Mouse (Mus musculus): Measurements from ENCODE around the gene Zbtb20. TPM values are rescaled to one million over a fixed set of nuclear protein-coding genes. Genes with fewer than 3 reads are reported as not detected.
A peak's percentile ranks its signal among the peaks of the same experiment; 100 is the strongest.

Gene Zbtb20
- 32.5 and 39.5 TPM in 2 replicates for polyA plus RNA-seq (2016; fragmentation: Nextera tagmentation; extraction: Ambion mirVana)

- Histone ChIP-seq H3K36me3 (no peaks in the 10 kb centered on the region), H3K4me1 (no peaks in the 10 kb centered on the region), H3K4me3 (peak within 1 kb of the TSS; percentile 73), H3K9me3 (no peaks in the 10 kb centered on the region), H3K27ac (peak within 1 kb of the TSS; percentile 96), H3K27me3 (ENCODE audit: insufficient read depth, poor library complexity, severe bottlenecking) (no peaks in the 10 kb centered on the region)
- DNase-seq (ENCODE audit: low spot score): no peak
- WGBS: 0% methylated on average over 8 of the region's 8 CpGs
These were observed at the start of gene Zbtb20 for GRCm38 (mm10) chr16:42875852-42875980. Zbtb20 (plus strand) TSS chr16:42875881.

- 73% methylated on average over 5 of the region's 5 CpGs for WGBS
These were observed 39.7 kb upstream of the Zbtb20 start for GRCm38 (mm10) chr16:42835940-42836339.

GRCm38 (mm10) chr16:42836404-42837120, 39.1 kb upstream of the Zbtb20 start:
- no peaks in the 10 kb centered on the region for H3K4me1 ChIP-seq
- DNase-seq (ENCODE audit: low spot score): no peak
- no peaks in the 10 kb centered on the region for H3K9me3 ChIP-seq
- WGBS: 61% methylated on average over 2 of the region's 2 CpGs
- H3K4me3 ChIP-seq: no peak overlapping the region
- no peaks in the 10 kb centered on the region for H3K27me3 ChIP-seq (ENCODE audit: insufficient read depth, poor library complexity, severe bottlenecking)
- H3K36me3 ChIP-seq: no peaks in the 10 kb centered on the region
- no peak overlapping the region for H3K27ac ChIP-seq

More at GRCm38 (mm10) chr16:42835940-42836339, 39.7 kb upstream of the Zbtb20 start:
- H3K4me1 ChIP-seq: no peaks in the 10 kb centered on the region
- no peak overlapping the region for H3K4me3 ChIP-seq
- H3K9me3 ChIP-seq: no peaks in the 10 kb centered on the region
- no peaks in the 10 kb centered on the region for H3K36me3 ChIP-seq
- H3K27me3 ChIP-seq (ENCODE audit: insufficient read depth, poor library complexity, severe bottlenecking): no peaks in the 10 kb centered on the region
- H3K27ac ChIP-seq: no peak overlapping the region
- no peak for DNase-seq (ENCODE audit: low spot score)

DNA sequence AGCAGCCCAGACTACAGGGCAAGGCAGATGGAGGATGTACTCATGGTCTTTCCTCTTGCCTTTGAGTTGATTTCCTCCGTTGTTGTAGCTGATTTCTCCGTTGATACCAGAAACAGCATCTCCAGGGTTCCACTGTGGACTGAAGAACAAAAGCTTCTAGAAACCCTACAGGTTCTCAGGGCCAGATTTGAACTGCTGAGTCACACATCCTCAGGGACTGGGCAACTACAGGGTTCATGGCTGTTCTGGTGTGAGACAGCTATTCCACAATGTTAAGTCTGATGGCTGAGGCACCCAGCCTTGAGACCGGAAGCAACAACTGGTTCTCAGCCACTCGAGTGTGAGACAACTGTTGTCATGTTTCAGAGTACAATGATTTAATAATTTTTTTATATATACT, 37.5 kb upstream of the Zbtb20 start:
- Histone ChIP-seq H3K36me3 (no peaks in the 10 kb centered on the region), H3K4me3 (no peak overlapping the region), H3K27ac (no peak overlapping the region), H3K4me1 (no peaks in the 10 kb centered on the region), H3K9me3 (no peaks in the 10 kb centered on the region), H3K27me3 (ENCODE audit: insufficient read depth, poor library complexity, severe bottlenecking) (no peaks in the 10 kb centered on the region)
- 82% methylated on average over 4 of the region's 4 CpGs for WGBS
- DNase-seq (ENCODE audit: low spot score): no peak

- no peaks in the 10 kb centered on the region for H3K4me1 ChIP-seq
- no peaks in the 10 kb centered on the region for H3K9me3 ChIP-seq
- H3K27me3 ChIP-seq (ENCODE audit: insufficient read depth, poor library complexity, severe bottlenecking): no peaks in the 10 kb centered on the region
- 78% methylated on average over 3 of the region's 3 CpGs for WGBS
- H3K4me3 ChIP-seq: no peak overlapping the region
- no peak overlapping the region for H3K27ac ChIP-seq
- H3K36me3 ChIP-seq: no peaks in the 10 kb centered on the region
- no peak for DNase-seq (ENCODE audit: low spot score)
These were observed 18.0 kb upstream of the Zbtb20 start for GRCm38 (mm10) chr16:42857564-42858183.

GRCm38 (mm10) chr16:42859251-42859650, 16.4 kb upstream of the Zbtb20 start:
- H3K9me3 ChIP-seq: no peaks in the 10 kb centered on the region
- no peak for DNase-seq (ENCODE audit: low spot score)
- no peaks in the 10 kb centered on the region for H3K27me3 ChIP-seq (ENCODE audit: insufficient read depth, poor library complexity, severe bottlenecking)
- no peak overlapping the region for H3K4me3 ChIP-seq
- H3K4me1 ChIP-seq: no peaks in the 10 kb centered on the region
- H3K27ac ChIP-seq: no peak overlapping the region
- H3K36me3 ChIP-seq: no peaks in the 10 kb centered on the region
- WGBS: 68% methylated on average over 4 of the region's 4 CpGs

- no peak for DNase-seq (ENCODE audit: low spot score)
- no peaks in the 10 kb centered on the region for H3K36me3 ChIP-seq
- H3K27ac ChIP-seq: no peak overlapping the region
- no peaks in the 10 kb centered on the region for H3K4me1 ChIP-seq
- 81% methylated on average over 2 of the region's 2 CpGs for WGBS
- H3K4me3 ChIP-seq: no peak overlapping the region
- H3K27me3 ChIP-seq (ENCODE audit: insufficient read depth, poor library complexity, severe bottlenecking): no peaks in the 10 kb centered on the region
- H3K9me3 ChIP-seq: no peaks in the 10 kb centered on the region
These were observed 12.4 kb upstream of the Zbtb20 start for GRCm38 (mm10) chr16:42863231-42863630.

- WGBS: 41% methylated on average over 1 of the region's 1 CpGs
- Histone ChIP-seq H3K27me3 (ENCODE audit: insufficient read depth, poor library complexity, severe bottlenecking) (no peaks in the 10 kb centered on the region), H3K27ac (no peak overlapping the region), H3K36me3 (no peaks in the 10 kb centered on the region), H3K4me1 (no peaks in the 10 kb centered on the region), H3K9me3 (no peaks in the 10 kb centered on the region), H3K4me3 (no peak overlapping the region)
- no peak for DNase-seq (ENCODE audit: low spot score)
These were observed 9.6 kb upstream of the Zbtb20 start for GRCm38 (mm10) chr16:42866061-42866460.

GRCm38 (mm10) chr16:42872101-42872500, 3.6 kb upstream of the Zbtb20 start:
- Histone ChIP-seq H3K4me1 (no peaks in the 10 kb centered on the region), H3K27me3 (ENCODE audit: insufficient read depth, poor library complexity, severe bottlenecking) (no peaks in the 10 kb centered on the region), H3K27ac (no peak overlapping the region), H3K9me3 (no peaks in the 10 kb centered on the region), H3K4me3 (no peak overlapping the region), H3K36me3 (no peaks in the 10 kb centered on the region)
- no peak for DNase-seq (ENCODE audit: low spot score)
- WGBS: 89% methylated on average over 5 of the region's 5 CpGs

GRCm38 (mm10) chr16:42873942-42874341, 1.7 kb upstream of the Zbtb20 start:
- no peak overlapping the region for H3K4me3 ChIP-seq
- H3K9me3 ChIP-seq: no peaks in the 10 kb centered on the region
- H3K36me3 ChIP-seq: no peaks in the 10 kb centered on the region
- 66% methylated on average over 3 of the region's 3 CpGs for WGBS
- DNase-seq (ENCODE audit: low spot score): no peak
- no peaks in the 10 kb centered on the region for H3K27me3 ChIP-seq (ENCODE audit: insufficient read depth, poor library complexity, severe bottlenecking)
- H3K4me1 ChIP-seq: no peaks in the 10 kb centered on the region
- H3K27ac ChIP-seq: peak overlapping the region; percentile 96

- no peaks in the 10 kb centered on the region for H3K27me3 ChIP-seq (ENCODE audit: insufficient read depth, poor library complexity, severe bottlenecking)
- peak overlapping the region; percentile 96 for H3K27ac ChIP-seq
- no peaks in the 10 kb centered on the region for H3K4me1 ChIP-seq
- H3K36me3 ChIP-seq: no peaks in the 10 kb centered on the region
- no peaks in the 10 kb centered on the region for H3K9me3 ChIP-seq
- H3K4me3 ChIP-seq: peak overlapping the region; percentile 73
- peak; percentile 80 for DNase-seq (ENCODE audit: low spot score)
- 0% methylated on average over 5 of the region's 5 CpGs for WGBS
These were observed 1.2 kb upstream of the Zbtb20 start for GRCm38 (mm10) chr16:42874456-42874855.

DNA sequence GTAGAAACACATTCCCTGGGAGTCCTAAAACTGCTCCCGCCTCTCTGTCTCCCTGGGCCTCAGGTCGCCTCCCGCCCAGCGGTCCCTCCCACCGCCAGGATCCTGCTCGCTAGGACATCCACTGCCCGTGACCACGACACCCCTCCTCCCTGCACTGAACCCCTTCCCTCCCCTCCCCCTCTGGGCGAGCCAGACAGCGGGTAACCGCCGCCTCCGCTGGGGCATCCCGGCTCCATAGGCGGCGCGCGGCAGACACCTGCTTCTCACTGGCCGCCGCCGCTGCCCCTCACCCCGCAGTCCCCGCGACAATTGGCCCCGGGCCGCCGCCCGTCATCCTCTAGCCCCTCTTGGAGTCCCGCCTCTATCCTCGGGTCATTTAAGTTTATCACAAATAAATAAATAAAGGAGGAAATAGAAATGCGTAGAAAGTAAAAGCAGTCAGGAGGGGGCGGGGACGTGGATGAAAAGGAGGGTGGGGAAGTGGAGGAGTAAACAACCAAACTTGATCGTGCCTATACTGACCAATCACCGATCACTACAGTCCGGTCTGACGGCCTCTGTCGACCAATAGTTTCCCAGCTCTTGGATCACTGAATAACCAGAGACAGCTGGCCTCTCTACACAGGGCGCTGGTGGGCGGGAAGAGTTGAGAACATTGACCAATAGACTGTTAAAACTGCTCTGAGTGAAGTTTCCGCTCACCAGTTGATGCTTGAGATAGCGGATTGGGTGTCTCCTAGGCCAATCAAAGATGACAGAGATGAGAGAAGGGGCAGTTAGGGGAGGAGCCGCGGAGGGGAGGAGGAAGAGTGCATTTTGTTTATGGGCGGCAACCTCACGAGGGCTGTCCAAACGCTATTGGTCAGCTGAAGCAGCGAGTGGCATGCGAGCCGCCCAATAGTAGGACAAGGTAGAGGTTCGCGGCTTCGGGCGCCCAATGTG, 500 bp upstream of the Zbtb20 start:
- no peaks in the 10 kb centered on the region for H3K9me3 ChIP-seq

More for the DNA sequence above, 500 bp upstream of the Zbtb20 start:
- Histone ChIP-seq H3K27me3 (ENCODE audit: insufficient read depth, poor library complexity, severe bottlenecking) (no peaks in the 10 kb centered on the region), H3K27ac (peak overlapping the region; percentile 96), H3K36me3 (no peaks in the 10 kb centered on the region), H3K4me3 (peak overlapping the region; percentile 73), H3K4me1 (no peaks in the 10 kb centered on the region)
- WGBS: under 1% methylated on average over 54 of the region's 54 CpGs
- DNase-seq (ENCODE audit: low spot score): peak; percentile 99
